In the genomic region with DNA sequence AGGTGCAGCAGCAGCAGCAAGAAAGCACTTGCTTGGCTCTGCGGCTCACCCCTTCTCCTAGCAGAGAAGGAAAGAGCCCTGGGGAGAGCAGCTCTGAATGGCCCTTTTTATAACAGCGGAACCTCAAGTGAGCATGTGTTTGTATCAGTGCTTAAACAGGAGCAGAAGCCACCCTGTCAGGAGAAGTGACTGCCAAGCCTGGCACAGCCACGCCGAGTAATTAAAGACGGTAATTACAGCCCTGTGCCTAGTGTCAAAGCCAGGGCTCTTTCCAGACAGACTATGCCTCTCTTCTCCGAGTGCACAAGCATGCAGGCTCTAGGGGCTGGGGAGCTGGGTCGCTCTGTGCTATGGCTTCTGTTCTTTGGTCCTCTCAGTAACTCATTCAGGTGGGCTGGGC, we compare ENCODE assay signal across 8 mouse cellular contexts. TPM values are rescaled to one million over a fixed set of nuclear protein-coding genes. Genes with fewer than 3 reads are reported as not detected.
A peak's percentile ranks its signal among the peaks of the same experiment; 100 is the strongest.
DNase-seq lines count a peak whose midpoint lies in the region; ATAC-seq and TF ChIP-seq lines count a peak whose summit lies in the region.

No protein-coding gene starts in this region.

- H3K4me1 ChIP-seq in heart, adult 2 months (ENCODE audit: control insufficient read depth, insufficient read depth, low read length), result peaks cover 20% of the 10 kb centered on the region
- peaks cover 88% of the 10 kb centered on the region for H3K4me1 ChIP-seq in forebrain, embryonic 13.5 days

- no peak overlapping the region for H3K4me3 ChIP-seq in heart, adult 2 months
- H3K4me3 ChIP-seq in forebrain, embryonic 13.5 days, result no peak overlapping the region

- peak; percentile 28 to 58 for DNase-seq in heart, adult 2 months
- DNase-seq in heart, postnatal 36 days, result no peak
- peak; percentile 82 for DNase-seq in Muller cell, postnatal 12 days (ENCODE audit: inconsistent ontology term)
- DNase-seq in layer of hippocampus, postnatal 10 days (ENCODE audit: low spot score in 2 of 2), result peak; percentile 57 to 67
- no peak for DNase-seq in adrenal gland, adult (ENCODE audit: inconsistent age in 2 of 2, low spot score in 1 of 2)
- no peak for DNase-seq in adrenal gland, postnatal 10 days
- no peak for DNase-seq in c-Kit-positive CD71-positive TER-119-positive erythroid progenitor cells, embryonic 14.5 days (ENCODE audit: low spot score)

- H3K27ac ChIP-seq in heart, adult 2 months, result peak overlapping the region; percentile 10
- peak overlapping the region; percentile 59 for H3K27ac ChIP-seq in forebrain, embryonic 13.5 days

- TF ChIP-seq CTCF in heart, adult 2 months (IDR thresholded peaks at IDR 0.05), result no peak

- H3K27me3 ChIP-seq in heart, adult 2 months (ENCODE audit: control insufficient read depth, insufficient read depth, low read length), result no peaks in the 10 kb centered on the region
- no peaks in the 10 kb centered on the region for H3K27me3 ChIP-seq in forebrain, embryonic 13.5 days

- H3K36me3 ChIP-seq in heart, adult 2 months (ENCODE audit: control insufficient read depth, insufficient read depth, low read length), result no peaks in the 10 kb centered on the region
- peaks cover 3% of the 10 kb centered on the region; the same call in 1 of the 2 replicates for H3K36me3 ChIP-seq in forebrain, embryonic 13.5 days (ENCODE audit: poor library complexity, severe bottlenecking)

- intact Hi-C loops in heart, adult 2 months (cut with DNase I), result no loop called here
- intact Hi-C loops in heart, postnatal 36 days (cut with DNase I), result no loop called here

- WGBS in heart, adult 2 months, result 68% methylated on average over 7 of the region's 7 CpGs
- 16% methylated on average over 7 of the region's 7 CpGs for WGBS in forebrain, embryonic 13.5 days

- peak; percentile 88 for ATAC-seq in forebrain, embryonic 13.5 days

- 0 out of 2 replicates have a peak, but pooled peaks have one; percentile 33 for TF ChIP-seq EP300 in heart, adult 2 months (IDR thresholded peaks at IDR 0.05; ENCODE audit: insufficient read depth, low read depth, low read length)

- no peak overlapping the region; the same call in 1 of the 2 replicates for H3K4me2 ChIP-seq in forebrain, embryonic 13.5 days

- H3K79me2 ChIP-seq in heart, adult 2 months (replicated peaks; ENCODE audit: control insufficient read depth, insufficient read depth, low read length), result no peaks in the 10 kb centered on the region

- 0 out of 2 replicates have a peak overlapping the region, but pooled peaks have one; percentile 18 for H3K9ac ChIP-seq in heart, adult 2 months (ENCODE audit: low read depth, low read length)
- no peak overlapping the region for H3K9ac ChIP-seq in forebrain, embryonic 13.5 days

- H3K9me3 ChIP-seq in forebrain, embryonic 13.5 days (replicated peaks), result no peaks in the 10 kb centered on the region

- TF ChIP-seq POLR2A in heart, adult 2 months (IDR thresholded peaks at IDR 0.05; ENCODE audit: insufficient read depth, low read depth, low read length), result no peak

RNA-seq across cellular contexts. Expression of a gene that starts 54.1 kb away (rescaled TPM):
- total RNA-seq in heart, adult 2 months (2021), result 10 to 100 TPM; 27.2 to 43.0 TPM
- 19.2 and 19.4 TPM in 2 replicates for polyA plus RNA-seq in heart, adult 2 months (2012; rRNA removed)
- 10 to 100 TPM; 24.2 to 40.9 TPM for total RNA-seq in heart, postnatal 36 days (2021)
- 6.5 and 7.2 TPM in 2 replicates for polyA plus RNA-seq in forebrain, embryonic 13.5 days (2015; fragmentation: Nextera tagmentation; extraction: Ambion mirVana)
- total RNA-seq in layer of hippocampus, postnatal 10 days (2021), result 10 to 100 TPM; 27.0 to 29.0 TPM
- total RNA-seq in adrenal gland, postnatal 10 days (2021), result 10 to 100 TPM; 40.4 to 72.5 TPM

Comparison
In these comparisons a context has a peak if more than half of its experiments do, and no peak if none do; other contexts are left out.
1. DNase-seq: peak in heart, adult 2 months (2 of 2), Muller cell, postnatal 12 days (single experiment) and layer of hippocampus, postnatal 10 days (2 of 2); none in heart, postnatal 36 days (0 of 2), adrenal gland, adult (0 of 2), adrenal gland, postnatal 10 days (single experiment) and c-Kit-positive CD71-positive TER-119-positive erythroid progenitor cells, embryonic 14.5 days (single experiment).